Mouse (Mus musculus): Measurements from ENCODE around the gene Ryr2.

- TF ChIP-seq CTCF (IDR thresholded peaks at IDR 0.05; ENCODE audit: extremely low read depth, insufficient read depth, low read length) (no peak), POLR2A (IDR thresholded peaks at IDR 0.05; ENCODE audit: extremely low read depth, insufficient read depth, low read length) (no peak)
Observed at GRCm38 (mm10) chr13:12108955-12109354, 2.2 kb upstream of the Ryr2 start.
